Mouse (Mus musculus): ENCODE results near the gene Dip2c. TPM values are rescaled to one million over a fixed set of nuclear protein-coding genes. Genes with fewer than 3 reads are reported as not detected.

The Dip2c gene
- total and polyA plus RNA-seq, 3 experiments, result 8.0 to 26.8 (median 18.8) TPM

GRCm38 (mm10) chr13:9667954-9668496 lies 391.7 kb downstream of the Dip2c start:
- DNase-seq, result no peak

GRCm38 (mm10) chr13:9669246-9669645 lies 392.9 kb downstream of the Dip2c start:
- no peak for DNase-seq

GRCm38 (mm10) chr13:9674126-9674525 lies 397.8 kb downstream of the Dip2c start:
- DNase-seq, result no peak

DNA sequence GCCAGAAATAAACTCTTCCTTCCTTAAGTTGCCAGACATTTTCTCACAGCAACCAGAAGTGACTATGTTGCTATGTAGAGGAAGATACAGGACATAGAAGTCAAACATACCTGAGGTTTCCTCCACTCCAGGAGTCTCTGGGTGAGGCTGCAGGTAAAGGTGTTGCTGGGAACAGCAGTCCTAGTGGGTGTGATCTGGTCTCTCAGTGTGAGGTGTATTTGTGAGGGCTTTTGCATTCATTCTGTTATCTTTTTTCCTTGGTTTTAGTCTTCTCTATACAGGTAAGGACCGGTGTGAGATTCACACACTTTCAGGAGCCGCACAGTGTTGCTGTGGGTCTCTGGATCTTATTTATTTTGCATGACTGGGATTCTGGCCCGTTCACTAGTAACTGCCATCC lies 405.2 kb downstream of the Dip2c start:
- no peak for DNase-seq

DNA sequence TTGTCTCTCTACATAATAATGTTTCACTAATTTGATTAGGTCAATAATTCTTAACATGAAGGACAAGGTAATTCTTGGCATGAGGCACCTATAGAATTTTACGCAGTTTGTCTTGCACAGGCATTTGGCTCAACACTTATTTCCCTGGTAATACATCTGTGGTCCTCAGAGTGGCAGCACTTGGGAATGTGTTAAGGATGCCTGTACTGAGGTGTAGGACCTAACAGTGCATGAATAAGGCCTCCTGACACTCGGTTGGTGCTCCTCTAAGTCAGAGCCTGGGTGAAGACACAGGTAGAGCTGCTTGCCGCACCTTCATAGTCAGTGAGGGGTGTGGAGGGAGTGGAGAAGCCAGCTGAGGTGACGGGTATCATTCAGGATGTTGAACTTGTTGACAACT lies 407.0 kb downstream of the Dip2c start:
- no peak for DNase-seq

GRCm38 (mm10) chr13:9684153-9684923 lies 408.0 kb downstream of the Dip2c start:
- DNase-seq, result no peak

GRCm38 (mm10) chr13:9686261-9686660 lies 409.9 kb downstream of the Dip2c start:
- DNase-seq, result no peak

DNA sequence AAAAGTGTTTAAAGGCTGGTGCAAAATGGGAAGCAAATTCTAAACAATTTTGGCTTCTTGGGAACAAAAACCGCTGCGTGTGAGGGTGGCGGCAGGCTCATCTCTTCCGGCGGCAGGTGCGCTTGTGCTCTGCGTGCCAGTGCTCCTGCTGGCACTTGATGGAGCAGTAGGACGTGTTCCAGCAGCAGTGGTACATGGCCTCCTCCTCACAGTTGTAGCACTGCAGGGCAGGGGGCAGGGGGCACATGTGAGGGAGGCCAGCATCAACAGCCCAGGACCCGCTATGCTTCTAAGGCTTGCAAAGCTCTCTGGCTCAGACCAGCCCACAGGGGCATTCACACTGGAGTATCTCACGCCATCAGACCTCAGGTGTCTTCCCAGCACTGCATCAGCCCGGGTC lies 410.4 kb downstream of the Dip2c start:
- DNase-seq, result no peak

DNA sequence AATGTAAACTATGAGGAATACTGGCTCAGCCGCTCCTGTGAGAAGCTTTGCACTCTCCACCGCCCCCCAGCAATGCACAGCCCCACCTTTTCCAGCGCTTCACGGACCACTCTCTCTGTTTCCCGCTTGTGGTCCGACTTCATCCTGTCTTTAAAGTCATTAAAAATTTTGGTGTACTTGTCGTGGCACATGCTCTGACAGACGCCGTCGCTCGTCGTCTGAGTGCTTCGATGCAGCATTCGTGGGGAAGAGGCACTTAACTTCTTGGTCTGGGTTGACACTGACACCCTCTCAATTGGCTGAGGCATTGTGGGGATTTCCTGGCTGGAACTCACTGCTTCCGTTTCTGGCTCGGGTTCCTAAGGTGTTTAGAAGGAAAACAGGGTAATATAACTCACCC lies 413.0 kb downstream of the Dip2c start:
- no peak for DNase-seq

- DNase-seq, result no peak
Observed at GRCm38 (mm10) chr13:9692876-9693275, 416.5 kb downstream of the Dip2c start.

DNA sequence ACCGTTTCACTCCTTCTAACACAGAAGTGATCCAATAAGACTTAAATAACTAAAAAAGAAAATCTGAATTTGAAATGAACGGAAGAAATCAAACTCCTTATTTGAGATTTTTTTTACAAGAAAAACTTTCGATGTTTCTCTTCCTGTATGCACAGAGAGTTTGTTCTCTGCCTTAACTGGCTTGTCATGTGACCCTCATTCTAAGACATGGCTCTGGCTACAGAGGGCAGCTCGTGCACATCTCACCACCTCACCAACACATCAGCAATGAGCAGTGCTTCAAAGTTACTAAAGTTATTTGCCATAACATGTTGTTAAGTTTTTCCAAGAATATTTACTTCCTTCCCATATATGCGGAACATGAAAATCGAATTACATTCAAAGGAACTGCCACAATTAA lies 418.3 kb downstream of the Dip2c start:
- no peak for DNase-seq

GRCm38 (mm10) chr13:9695403-9695802 lies 419.1 kb downstream of the Dip2c start:
- DNase-seq, result no peak

DNA sequence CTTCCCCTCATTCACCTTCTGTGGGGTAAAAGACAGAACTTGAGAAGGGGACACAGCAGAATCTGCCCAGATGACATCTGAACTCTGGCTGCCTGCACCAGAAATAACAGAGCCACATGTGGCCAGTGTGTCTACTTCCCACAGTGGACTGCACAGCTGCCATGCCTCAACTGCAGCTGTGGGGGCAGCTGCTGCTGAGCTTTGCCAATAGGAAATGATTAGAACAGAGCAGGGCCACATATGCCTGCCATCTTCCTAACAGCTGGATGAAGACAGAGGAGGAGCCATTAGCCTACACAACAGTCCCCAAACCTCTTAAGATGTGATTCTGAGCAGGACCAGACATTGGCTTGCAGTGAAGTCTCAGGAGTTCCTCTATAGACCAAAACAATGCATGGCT lies 419.5 kb downstream of the Dip2c start:
- DNase-seq, result no peak

DNA sequence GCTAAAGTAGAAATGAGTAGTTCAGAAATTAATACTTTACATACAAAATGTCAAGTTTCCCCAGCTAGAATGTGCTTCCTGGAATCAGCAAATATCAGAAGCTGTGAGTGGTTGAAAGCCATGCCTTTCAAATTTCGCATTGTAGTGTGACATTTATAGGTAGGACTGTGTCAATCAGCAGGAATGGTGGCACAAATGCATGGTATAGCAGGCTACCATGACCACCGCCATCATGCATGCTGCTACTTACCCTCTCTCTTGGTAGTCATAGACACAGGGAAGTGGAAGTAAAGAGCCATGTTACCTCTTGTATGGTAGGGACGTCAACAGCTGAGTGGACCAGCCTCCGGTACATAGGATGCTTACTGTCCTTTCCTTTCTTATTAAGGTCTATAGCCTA lies 421.0 kb downstream of the Dip2c start:
- no peak for DNase-seq

GRCm38 (mm10) chr13:9702615-9703235 lies 426.4 kb downstream of the Dip2c start:
- DNase-seq, result no peak

GRCm38 (mm10) chr13:9706720-9707119 lies 430.4 kb downstream of the Dip2c start:
- DNase-seq, result no peak

DNA sequence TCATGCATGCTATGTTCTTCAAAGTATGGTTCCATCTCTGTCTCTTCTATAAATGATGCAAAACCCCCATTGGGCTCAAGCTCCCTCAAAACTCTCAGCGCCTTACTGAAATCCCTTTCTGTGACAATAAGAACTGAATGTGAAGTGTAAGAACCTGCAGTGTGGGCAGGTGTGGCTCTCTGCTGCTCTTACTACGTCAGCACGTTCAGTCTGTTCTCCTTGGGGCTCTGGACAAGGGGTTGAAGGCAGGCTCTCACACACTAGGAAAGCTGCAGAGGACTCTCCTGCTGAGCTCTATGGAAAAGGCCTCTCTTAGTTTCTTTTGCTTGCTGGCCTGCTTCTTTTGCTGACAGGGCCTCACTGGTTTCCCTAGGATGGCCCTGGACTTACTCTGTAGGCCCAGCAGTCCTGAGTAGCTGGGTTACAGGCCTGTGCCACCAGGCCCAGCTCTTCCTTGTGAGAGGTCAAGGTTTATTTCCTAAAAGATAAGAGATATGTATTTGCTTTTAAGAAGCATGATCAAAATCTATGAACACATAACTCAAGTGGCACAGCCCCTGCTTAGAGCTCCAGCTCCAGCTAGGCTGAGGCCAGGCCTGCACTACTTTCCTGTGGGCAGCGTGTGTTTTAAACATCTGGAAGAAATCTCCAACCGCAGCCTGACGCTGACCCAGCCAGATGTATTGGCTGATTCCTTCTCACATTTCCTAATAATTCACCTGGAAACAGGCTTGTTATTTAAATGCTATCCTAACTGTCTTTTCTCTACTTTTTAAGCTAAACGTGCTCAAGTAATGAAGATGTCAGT lies 432.3 kb downstream of the Dip2c start:
- no peak for DNase-seq

GRCm38 (mm10) chr13:9712409-9712808 lies 436.1 kb downstream of the Dip2c start:
- DNase-seq, result no peak

GRCm38 (mm10) chr13:9712971-9713370 lies 436.6 kb downstream of the Dip2c start:
- DNase-seq, result no peak

GRCm38 (mm10) chr13:9713462-9714134 lies 437.3 kb downstream of the Dip2c start:
- no peak for DNase-seq

DNA sequence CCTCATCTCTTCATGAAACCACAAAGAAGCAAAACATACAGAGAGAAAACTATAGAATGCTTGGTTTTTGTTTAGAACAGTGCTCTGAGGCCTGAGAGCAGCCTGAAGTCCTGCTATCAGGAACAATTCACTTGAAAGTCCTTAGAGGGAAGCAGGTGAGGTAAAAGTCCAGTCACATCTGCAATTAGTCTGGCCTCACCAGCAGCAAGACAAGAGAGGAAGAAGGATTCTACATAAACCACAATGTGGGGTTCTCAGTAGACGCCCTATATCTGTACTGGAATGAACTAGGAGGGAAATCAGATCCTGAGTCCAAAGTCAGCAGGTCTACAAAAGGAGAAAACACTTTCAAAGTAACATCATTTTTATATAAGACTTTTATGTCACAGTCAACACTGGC lies 438.9 kb downstream of the Dip2c start:
- DNase-seq, result no peak

Data from adrenal gland, adult 2 months (tissue).